Mouse (Mus musculus) urinary bladder, postnatal 4 days (tissue): ENCODE results near the gene Nid1.
"Not testable (repeated sequence)": the region's sequence is repeated elsewhere in the genome, so short reads cannot be mapped to it uniquely, and the experiment has no call there.

Experiments used
- DNase-seq, 2 experiments: peaks; one replicate each; pipeline ENCODE4 v3.0.0; 2021 to 2022; ENCODE audit warnings: low spot score in 2 of 2

Gene Nid1

GRCm38 (mm10) chr13:13437460-13438015 is at the start of gene Nid1:
Gene Nid1 (plus strand): TSS chr13:13437551.
- DNase-seq, result peak in 1 of 2 experiments; percentile 51

GRCm38 (mm10) chr13:13393228-13394095 is 43.9 kb upstream of the Nid1 start, which contains the start of gene Gpr137b:
Gene Gpr137b (minus strand): TSS chr13:13394014.
- peak in 1 of 2 experiments; percentile 59 for DNase-seq

DNA sequence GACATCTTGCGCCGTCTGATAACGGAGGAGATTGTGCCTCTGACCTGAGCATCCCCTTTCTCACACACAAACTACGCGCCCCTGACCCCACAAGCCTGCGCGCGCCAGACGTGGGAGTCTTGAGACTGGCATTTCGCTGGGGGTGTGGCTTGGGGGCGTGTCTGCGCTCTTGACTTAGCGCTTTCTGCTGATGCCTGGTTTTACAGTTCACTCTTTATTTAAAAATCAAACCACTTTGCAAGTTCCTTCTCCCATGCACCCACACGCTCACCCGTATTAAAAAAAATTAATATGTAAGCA is 43.3 kb upstream of the Nid1 start:
- not testable (repeated sequence) for DNase-seq

DNA sequence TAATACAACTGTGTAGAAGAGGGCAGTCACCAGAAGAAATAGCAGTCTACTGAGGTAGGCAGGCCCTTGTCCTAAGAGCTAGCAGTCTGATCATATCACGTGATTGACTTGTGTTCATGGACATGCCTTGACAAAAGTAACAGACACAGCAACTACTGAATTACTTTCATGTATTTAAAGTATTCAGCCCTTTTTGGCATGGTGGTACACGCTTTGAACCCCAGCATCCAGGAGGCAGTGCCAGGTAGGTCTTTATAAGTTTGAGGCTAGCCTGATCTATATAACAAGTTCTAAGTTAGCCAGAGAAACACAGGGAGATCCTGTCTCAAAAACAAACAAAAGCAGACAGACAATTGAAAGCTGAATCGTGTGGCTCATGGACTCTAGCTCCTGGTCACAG is 36.5 kb upstream of the Nid1 start:
- DNase-seq, result not testable (repeated sequence)

DNA sequence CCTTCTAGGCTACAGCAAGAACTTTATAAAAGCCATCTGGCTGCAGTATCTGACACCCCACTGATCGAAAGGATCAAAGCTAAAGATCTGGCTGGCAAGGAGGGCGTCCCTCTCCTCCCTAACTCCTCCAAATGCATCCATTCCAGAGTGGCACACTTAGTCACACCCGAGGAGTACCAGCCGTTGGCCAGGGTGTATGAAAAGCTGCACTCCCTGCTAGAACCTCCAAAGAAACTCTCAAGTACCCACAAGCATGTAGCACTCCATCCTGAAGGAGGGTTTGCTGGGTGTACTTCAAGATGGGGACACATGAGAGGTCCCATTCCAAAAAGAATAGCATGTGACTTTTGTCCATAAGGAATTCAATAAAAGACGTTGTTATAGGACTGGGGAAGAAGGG is 34.5 kb upstream of the Nid1 start:
- DNase-seq, result not testable (repeated sequence)

GRCm38 (mm10) chr13:13403366-13403765 is 34.0 kb upstream of the Nid1 start:
- not testable (repeated sequence) for DNase-seq

- DNase-seq, result not testable (repeated sequence)
These were observed 33.5 kb upstream of the Nid1 start for GRCm38 (mm10) chr13:13403839-13404238.

DNA sequence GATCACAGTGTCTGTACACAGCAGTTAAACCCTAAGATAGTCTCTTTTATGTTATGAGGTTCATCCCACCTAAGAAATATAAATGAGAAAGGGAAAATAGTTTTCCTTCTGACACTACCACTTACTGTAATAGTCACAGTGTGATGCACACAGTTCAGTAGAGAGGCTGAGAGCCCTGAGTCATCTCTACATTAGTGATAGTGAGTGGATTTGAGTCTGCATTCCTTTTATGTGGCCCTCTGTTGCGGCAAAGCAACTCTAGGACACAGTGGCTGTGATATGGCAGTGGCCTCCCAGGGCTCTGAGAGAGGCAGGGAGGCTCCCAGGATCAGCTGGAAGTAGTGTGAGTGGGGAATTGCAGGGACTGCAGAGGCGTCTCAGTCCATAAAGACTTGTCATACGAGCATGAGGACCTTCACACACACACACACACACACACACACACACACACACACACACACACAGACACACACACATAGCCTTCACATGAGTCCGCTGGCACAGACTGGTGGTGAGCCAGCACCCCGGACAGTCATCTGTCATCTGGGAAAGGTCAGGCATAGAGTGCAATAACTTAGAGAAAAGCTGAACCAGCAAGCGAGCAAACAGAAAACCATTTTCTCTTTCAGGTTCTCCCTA is 32.7 kb upstream of the Nid1 start:
- DNase-seq, result not testable (repeated sequence)

GRCm38 (mm10) chr13:13405511-13405910 is 31.8 kb upstream of the Nid1 start:
- not testable (repeated sequence) for DNase-seq

DNA sequence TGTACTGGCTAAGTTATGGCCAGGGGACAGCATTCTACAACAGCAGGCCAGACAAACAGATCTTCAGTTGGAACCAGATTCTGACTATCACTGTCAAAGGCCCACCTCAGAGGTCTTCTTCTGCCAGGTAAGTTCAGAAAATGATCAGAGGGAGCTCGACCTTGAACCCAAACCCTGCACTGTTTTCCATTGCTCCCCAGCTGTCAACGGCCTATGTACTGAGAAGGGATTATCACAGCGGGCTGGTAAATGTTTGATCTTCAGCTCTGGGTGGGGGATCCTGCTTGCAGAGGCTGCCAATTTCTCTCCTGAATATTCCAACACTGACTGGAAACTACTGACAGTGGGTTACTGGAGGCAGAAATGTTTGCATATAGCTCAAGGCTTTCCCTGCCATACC is 23.1 kb upstream of the Nid1 start:
- no peak for DNase-seq

DNA sequence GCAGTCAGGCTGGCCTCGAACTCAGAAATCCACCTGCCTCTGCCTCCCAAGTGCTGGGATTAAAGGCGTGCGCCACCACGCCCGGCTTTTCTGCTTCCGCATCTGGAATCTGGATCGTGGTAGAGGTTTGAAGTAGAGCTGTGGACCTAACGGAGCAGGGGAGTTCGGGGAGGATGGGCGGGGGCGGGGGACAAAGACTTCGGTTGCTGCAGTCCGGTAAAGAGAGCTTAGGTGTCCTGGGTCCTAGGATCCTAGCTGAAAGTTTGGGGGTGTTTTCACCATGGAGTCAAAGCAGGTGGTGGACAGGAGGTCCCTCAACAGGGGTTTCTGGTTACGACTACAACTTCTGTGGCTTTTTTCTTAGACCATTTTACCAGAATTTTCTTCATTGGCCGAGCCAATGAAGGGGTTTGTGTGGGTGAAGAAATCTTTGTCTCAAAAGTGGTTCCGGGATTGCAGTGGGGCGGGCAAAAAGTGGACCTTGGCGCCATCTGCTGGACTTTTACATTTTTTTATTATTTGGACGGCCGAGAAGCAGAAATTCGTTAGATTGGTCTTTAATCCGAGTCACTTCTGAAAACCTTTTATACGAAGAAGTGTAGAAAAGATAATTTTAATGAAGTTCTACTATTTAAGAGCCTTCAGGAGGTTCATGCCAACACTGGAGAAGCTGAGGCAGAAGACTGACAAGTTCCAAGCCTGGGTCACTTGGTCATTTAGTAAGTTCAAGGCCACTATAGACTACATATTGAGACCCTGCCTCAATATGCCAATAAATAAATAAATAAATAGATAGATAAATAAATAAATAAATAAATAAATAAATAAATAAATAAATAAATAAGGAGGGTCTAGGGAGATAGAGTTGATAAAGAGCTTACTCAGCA is 22.0 kb upstream of the Nid1 start:
- DNase-seq, result peak in 1 of 2 experiments; percentile 65

- DNase-seq, result not testable (repeated sequence)
These were observed 21.4 kb upstream of the Nid1 start for GRCm38 (mm10) chr13:13416007-13416337.

DNA sequence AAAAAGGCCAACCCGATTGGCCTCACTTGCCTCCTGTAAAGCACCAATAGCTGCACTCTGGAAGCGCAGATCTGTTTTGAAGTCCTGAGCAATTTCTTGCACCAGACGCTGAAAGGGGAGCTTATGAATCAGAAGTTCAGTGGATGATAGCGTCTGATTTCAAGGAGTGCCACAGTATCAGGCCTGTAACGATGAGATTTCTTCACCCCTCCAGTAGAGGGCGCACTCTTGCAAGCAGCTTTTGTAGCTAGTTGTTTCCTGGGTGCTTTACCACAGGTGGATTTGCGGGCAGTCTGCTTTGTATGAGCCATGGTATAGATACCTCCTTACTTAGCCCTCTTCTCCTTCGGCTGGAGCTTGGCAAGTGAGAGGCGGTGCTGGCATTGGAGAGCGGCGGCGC is 18.5 kb upstream of the Nid1 start:
- not testable (repeated sequence) for DNase-seq

- DNase-seq, result not testable (repeated sequence)
These were observed 14.1 kb upstream of the Nid1 start for GRCm38 (mm10) chr13:13423301-13423700.

GRCm38 (mm10) chr13:13436161-13436560 is 1.2 kb upstream of the Nid1 start:
- not testable (repeated sequence) for DNase-seq

GRCm38 (mm10) chr13:13438112-13438953 is 982 bp downstream of the Nid1 start:
- not testable (repeated sequence) for DNase-seq

GRCm38 (mm10) chr13:13445601-13446000 is 8.2 kb downstream of the Nid1 start:
- DNase-seq, result not testable (repeated sequence)

DNA sequence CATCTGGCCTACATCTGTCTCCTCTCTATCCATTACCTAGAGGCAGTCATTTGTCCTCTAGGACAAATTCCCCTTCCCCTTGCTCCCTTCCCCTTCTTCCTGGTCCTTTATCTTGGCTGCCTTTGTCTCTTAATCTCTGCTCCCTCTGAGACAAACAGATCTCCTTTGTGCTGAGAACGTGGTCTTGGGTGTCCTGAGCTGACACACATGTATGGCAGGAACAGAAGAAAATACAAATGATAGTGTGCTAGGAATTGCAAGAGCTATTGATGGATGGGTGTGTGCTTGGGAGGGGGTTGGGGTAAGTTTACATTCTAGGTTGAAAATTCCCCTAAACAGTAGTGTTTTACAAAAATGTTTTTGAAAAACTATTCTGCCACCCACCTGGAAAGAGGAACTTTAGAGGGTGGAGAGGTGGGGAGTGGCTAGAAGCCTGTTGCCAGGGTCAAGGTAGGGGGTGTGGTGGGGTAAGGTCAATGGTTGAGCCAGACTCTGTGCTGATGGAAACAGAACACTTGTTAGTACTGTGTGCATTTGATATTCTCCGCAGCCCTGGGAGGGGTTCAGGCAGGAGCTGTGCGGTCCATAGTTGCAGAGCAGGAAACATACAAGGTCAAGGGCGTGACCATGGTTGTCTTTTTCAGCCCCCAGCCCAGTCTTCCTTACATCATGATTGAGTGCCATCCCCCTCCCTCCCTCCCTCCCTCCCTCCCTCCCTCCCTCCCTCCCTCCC is 9.5 kb downstream of the Nid1 start:
- not testable (repeated sequence) for DNase-seq

- DNase-seq, result not testable (repeated sequence)
These were observed 12.6 kb downstream of the Nid1 start for GRCm38 (mm10) chr13:13449981-13450380.

GRCm38 (mm10) chr13:13450931-13451330 is 13.6 kb downstream of the Nid1 start:
- DNase-seq, result not testable (repeated sequence)
